Mouse (Mus musculus): Measurements from ENCODE around the gene Dock9.

- TF ChIP-seq CTCF (IDR thresholded peaks at IDR 0.05) (no peak), POLR2A (IDR thresholded peaks at IDR 0.05; ENCODE audit: insufficient read depth, low read depth, low read length) (no peak), EP300 (IDR thresholded peaks at IDR 0.05; ENCODE audit: insufficient read depth, low read depth, low read length) (no peak)
Observed at GRCm38 (mm10) chr14:121734217-121734616, 63.4 kb downstream of the Dock9 start.
